Mouse (Mus musculus): ENCODE data around the gene Mep1a.
"Not testable (repeated sequence)": the region's sequence is repeated elsewhere in the genome, so short reads cannot be mapped to it uniquely, and the experiment has no call there.

DNA sequence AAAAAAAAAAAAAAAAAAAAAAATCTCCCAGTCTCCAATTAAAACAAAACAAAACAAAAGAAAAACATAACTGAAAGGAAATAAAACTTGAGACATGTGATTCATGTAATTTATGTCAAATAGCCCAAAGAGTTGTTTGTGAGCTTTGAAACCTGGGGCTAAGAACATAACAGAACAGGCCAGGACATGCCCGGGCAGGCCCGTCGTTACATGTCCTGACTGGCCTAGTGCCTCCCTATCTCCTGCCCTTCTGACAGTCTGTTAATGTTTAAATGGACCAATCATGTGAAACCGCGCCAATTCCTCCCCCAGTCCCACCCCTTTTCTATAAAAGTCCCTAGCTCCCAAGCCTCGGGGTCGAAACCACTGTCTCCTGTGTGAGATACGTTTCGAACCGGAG lies 12.2 kb downstream of the Mep1a start:
- TF ChIP-seq CTCF (IDR thresholded peaks at IDR 0.05; ENCODE audit: borderline replicate concordance, insufficient read depth, low read depth, low read length); POLR2A (IDR thresholded peaks at IDR 0.05; ENCODE audit: borderline replicate concordance, insufficient read depth, low read length): not testable (repeated sequence)

Data from cerebellum, adult 2 months (tissue).